9 mouse cellular contexts compared by ENCODE assay signal in the genomic region with DNA sequence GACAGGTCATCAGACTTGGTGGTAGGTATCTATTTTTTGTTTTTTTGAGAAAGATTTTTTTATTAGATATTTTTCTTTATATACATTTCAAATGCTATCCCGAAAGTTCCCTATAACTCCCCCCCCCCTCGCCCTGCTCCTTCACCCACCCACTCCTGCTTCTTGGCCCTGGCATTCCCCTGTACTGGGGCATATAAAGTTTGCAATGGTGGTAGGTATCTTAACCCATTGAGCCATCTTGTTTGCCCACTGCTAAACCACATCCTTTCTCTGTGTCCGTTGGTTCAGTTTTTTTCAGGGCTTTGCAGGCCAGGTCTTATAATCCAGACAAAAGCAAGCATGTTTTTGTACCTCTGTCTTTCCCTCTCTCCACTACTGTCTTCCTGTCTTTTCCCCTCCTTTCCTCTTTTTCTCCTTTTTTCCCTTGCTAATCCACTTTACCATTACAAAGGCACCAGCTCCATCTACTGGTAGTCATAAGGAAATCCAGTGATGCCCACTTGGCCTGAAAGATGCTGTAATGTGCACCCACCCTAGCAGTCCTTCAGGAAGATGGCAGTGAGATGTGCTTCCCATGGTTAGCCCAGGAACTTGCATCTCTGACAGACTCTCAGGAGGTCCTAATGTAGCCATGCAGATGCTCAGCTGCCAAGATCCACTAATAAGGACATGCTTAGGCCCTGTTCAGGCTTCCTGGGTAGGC. TPM values are rescaled to one million over a fixed set of nuclear protein-coding genes. Genes with fewer than 3 reads are reported as not detected.
DNase-seq lines count a peak whose midpoint lies in the region; ATAC-seq lines count a peak whose summit lies in the region.
"Had no signal": no experiment of that assay in that cellular context is flagged by ENCODE, and none has a peak within 500 bp of the region (broad histone marks: within the 10 kb centered on the region; RNA-seq: fewer than 3 reads in every experiment).

No protein-coding gene starts in this region.

- no peaks in the 10 kb centered on the region for H3K4me1 ChIP-seq in kidney, embryonic 16.5 days (ENCODE audit: insufficient read depth, low read length)
- no peaks in the 10 kb centered on the region for H3K4me1 ChIP-seq in midbrain, embryonic 14.5 days (ENCODE audit: control insufficient read depth, insufficient read depth, low read length)
- H3K4me1 ChIP-seq: limb, embryonic 13.5 days had no signal

- H3K9ac ChIP-seq in kidney, embryonic 16.5 days (replicated peaks; ENCODE audit: low read length) = no peak overlapping the region
- H3K9ac ChIP-seq in midbrain, embryonic 14.5 days (replicated peaks; ENCODE audit: low read length) = no peak overlapping the region
- H3K9ac ChIP-seq: limb, embryonic 13.5 days had no signal

- no peaks in the 10 kb centered on the region for H3K36me3 ChIP-seq in kidney, embryonic 16.5 days (ENCODE audit: insufficient read depth, low read length)
- H3K36me3 ChIP-seq in midbrain, embryonic 14.5 days (ENCODE audit: control insufficient read depth, insufficient read depth, low read length) = no peaks in the 10 kb centered on the region
- H3K36me3 ChIP-seq: limb, embryonic 13.5 days had no signal

- no peak overlapping the region for H3K4me3 ChIP-seq in kidney, embryonic 16.5 days (ENCODE audit: low read length)
- no peak overlapping the region for H3K4me3 ChIP-seq in midbrain, embryonic 14.5 days (replicated peaks; ENCODE audit: low read depth, low read length)
- H3K4me3 ChIP-seq: limb, embryonic 13.5 days had no signal

- no peak overlapping the region for H3K4me2 ChIP-seq in kidney, embryonic 16.5 days (replicated peaks; ENCODE audit: low read depth, low read length)
- H3K4me2 ChIP-seq in midbrain, embryonic 14.5 days (ENCODE audit: low read length) = no peak overlapping the region
- H3K4me2 ChIP-seq: limb, embryonic 13.5 days had no signal

- 58% methylated on average over 3 of the region's 3 CpGs for WGBS in kidney, embryonic 16.5 days
- 58% methylated on average over 3 of the region's 3 CpGs for WGBS in midbrain, embryonic 14.5 days

- no peaks in the 10 kb centered on the region for H3K27me3 ChIP-seq in kidney, embryonic 16.5 days (ENCODE audit: insufficient read depth, low read length)
- no peaks in the 10 kb centered on the region for H3K27me3 ChIP-seq in midbrain, embryonic 14.5 days (ENCODE audit: control insufficient read depth, insufficient read depth, low read length)
- H3K27me3 ChIP-seq: limb, embryonic 13.5 days had no signal

- DNase-seq in kidney, postnatal 10 days = no peak
- DNase-seq in Muller cell, postnatal 12 days (ENCODE audit: inconsistent ontology term) = peak; percentile 46
- DNase-seq in embryo, embryonic 9.5 days (ENCODE audit: extremely low spot score) = peak; percentile 35
- peak; percentile 86 for DNase-seq in midbrain, embryonic 14.5 days
- DNase-seq in adipocyte (ENCODE audit: low spot score) = no peak
- DNase-seq in gastrocnemius, adult 8-10 months (ENCODE audit: low spot score in 2 of 2) = no peak
- no peak for DNase-seq in T-cell, adult 2 months (ENCODE audit: low spot score)

- H3K9me3 ChIP-seq in kidney, embryonic 16.5 days (ENCODE audit: low read length) = no peaks in the 10 kb centered on the region
- H3K9me3 ChIP-seq in midbrain, embryonic 14.5 days (ENCODE audit: control insufficient read depth, low read length) = no peaks in the 10 kb centered on the region
- H3K9me3 ChIP-seq: limb, embryonic 13.5 days had no signal

- ATAC-seq in kidney, embryonic 16.5 days (ENCODE audit: low FRiP score, low TSS enrichment) = 0 out of 2 replicates have a peak, but pooled peaks have one; percentile 54
- ATAC-seq in midbrain, embryonic 14.5 days (ENCODE audit: low FRiP score, low TSS enrichment) = peak; percentile 75

- no peak overlapping the region for H3K27ac ChIP-seq in kidney, embryonic 16.5 days (ENCODE audit: low read length)
- no peak overlapping the region for H3K27ac ChIP-seq in midbrain, embryonic 14.5 days (replicated peaks; ENCODE audit: low read depth, low read length)
- H3K27ac ChIP-seq: limb, embryonic 13.5 days had no signal

RNA-seq across cellular contexts. Expression of a gene that starts 44.3 kb away (rescaled TPM):
- polyA plus RNA-seq in kidney, embryonic 16.5 days (2015; fragmentation: Nextera tagmentation; extraction: Ambion mirVana) = 6.5 and 6.9 TPM in 2 replicates
- 21.1 and 25.6 TPM in 2 replicates for polyA plus RNA-seq in midbrain, embryonic 14.5 days (2014; fragmentation: Nextera tagmentation; extraction: Ambion mirVana)
- under 1 TPM in 2 of 4 experiments, not detected in 2; 0.29 to 0.34 TPM for total RNA-seq in gastrocnemius, adult 8-10 months (2022)

RNA-seq across cellular contexts. Expression of a gene that starts 45.0 kb away (rescaled TPM):
- not detected in 2 replicates for polyA plus RNA-seq in kidney, embryonic 16.5 days (2015; fragmentation: Nextera tagmentation; extraction: Ambion mirVana)
- not detected in 2 replicates for polyA plus RNA-seq in midbrain, embryonic 14.5 days (2014; fragmentation: Nextera tagmentation; extraction: Ambion mirVana)
- not detected for total RNA-seq in gastrocnemius, adult 8-10 months (2022)
- polyA plus RNA-seq: limb, embryonic 13.5 days had no signal

Comparison
In these comparisons a context has a peak if more than half of its experiments do, and no peak if none do; other contexts are left out.
1. DNase-seq: peak in Muller cell, postnatal 12 days (single experiment), embryo, embryonic 9.5 days (single experiment) and midbrain, embryonic 14.5 days (single experiment); none in kidney, postnatal 10 days (single experiment), adipocyte (single experiment), gastrocnemius, adult 8-10 months (0 of 2) and T-cell, adult 2 months (single experiment).